Mouse (Mus musculus): ENCODE data around the gene Tnfaip6. TPM values are rescaled to one million over a fixed set of nuclear protein-coding genes. Genes with fewer than 3 reads are reported as not detected.

Tnfaip6 gene
- polyA plus RNA-seq, 1 experiment from 2014 or later: 0.20 TPM

DNA sequence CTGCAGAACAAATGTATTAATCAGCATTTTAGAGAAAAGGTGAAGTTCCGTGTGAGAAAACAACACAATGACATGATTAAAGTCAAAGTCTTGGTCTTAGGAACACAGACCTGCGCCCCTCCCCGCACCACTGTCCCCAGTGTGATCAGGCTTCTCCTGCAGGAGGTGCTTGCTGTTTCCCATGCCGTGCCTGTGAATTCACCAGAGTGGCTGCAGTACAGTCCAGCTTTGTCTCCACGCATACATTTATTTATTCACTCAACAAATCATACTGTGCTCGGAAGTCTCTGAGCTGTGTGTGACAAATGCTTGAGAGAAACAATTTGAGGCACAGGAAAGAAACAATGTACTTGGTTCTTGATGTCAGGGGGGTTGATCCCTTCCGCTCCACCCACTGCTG lies 21.4 kb upstream of the Tnfaip6 start:
- WGBS (ENCODE audit: insufficient replicate concordance): 39% methylated on average over 7 of the region's 7 CpGs
- Histone ChIP-seq H3K36me3 (ENCODE audit: control insufficient read depth, insufficient read depth) (no peaks in the 10 kb centered on the region), H3K9me3 (replicated peaks; ENCODE audit: control insufficient read depth, low read length) (no peaks in the 10 kb centered on the region), H3K27me3 (ENCODE audit: control insufficient read depth, insufficient read depth, low read depth, low read length) (no peaks in the 10 kb centered on the region), H3K9ac (ENCODE audit: low read depth, low read length) (no peak overlapping the region), H3K4me3 (ENCODE audit: low read depth, low read length) (no peak overlapping the region), H3K27ac (ENCODE audit: low read length) (no peak overlapping the region), H3K4me2 (ENCODE audit: low read depth, low read length) (no peak overlapping the region), H3K4me1 (ENCODE audit: control insufficient read depth, low read depth, low read length) (no peaks in the 10 kb centered on the region)
- no peak for ATAC-seq (ENCODE audit: low read depth)

DNA sequence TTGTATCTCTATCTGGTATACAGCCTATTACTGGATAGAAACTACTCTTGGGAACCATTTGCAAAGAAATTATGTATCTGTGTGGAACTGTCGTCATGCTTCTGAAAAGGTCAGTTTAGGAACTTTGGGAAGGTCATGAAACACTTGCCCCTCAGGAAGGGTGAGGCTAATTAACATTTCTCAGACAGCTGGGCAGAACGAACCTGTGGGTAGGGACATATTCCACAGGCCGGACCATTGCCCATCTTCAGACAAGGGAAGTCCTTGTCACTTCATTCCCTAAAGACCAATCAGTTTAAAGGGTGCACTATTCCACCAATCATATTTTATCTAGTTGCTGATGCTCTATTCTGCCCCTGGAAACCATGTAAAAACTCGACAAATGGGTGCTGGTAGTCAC lies 10.7 kb upstream of the Tnfaip6 start:
- ATAC-seq (ENCODE audit: low read depth): no peak
- no peak overlapping the region for H3K27ac ChIP-seq (ENCODE audit: low read length)
- no peak overlapping the region for H3K9ac ChIP-seq (ENCODE audit: low read depth, low read length)
- WGBS (ENCODE audit: insufficient replicate concordance): 50% methylated on average over 4 of the region's 4 CpGs
- no peaks in the 10 kb centered on the region for H3K36me3 ChIP-seq (ENCODE audit: control insufficient read depth, insufficient read depth)
- no peaks in the 10 kb centered on the region for H3K27me3 ChIP-seq (ENCODE audit: control insufficient read depth, insufficient read depth, low read depth, low read length)
- H3K9me3 ChIP-seq (replicated peaks; ENCODE audit: control insufficient read depth, low read length): no peaks in the 10 kb centered on the region
- H3K4me2 ChIP-seq (ENCODE audit: low read depth, low read length): no peak overlapping the region
- H3K4me3 ChIP-seq (ENCODE audit: low read depth, low read length): no peak overlapping the region
- no peaks in the 10 kb centered on the region for H3K4me1 ChIP-seq (ENCODE audit: control insufficient read depth, low read depth, low read length)

DNA sequence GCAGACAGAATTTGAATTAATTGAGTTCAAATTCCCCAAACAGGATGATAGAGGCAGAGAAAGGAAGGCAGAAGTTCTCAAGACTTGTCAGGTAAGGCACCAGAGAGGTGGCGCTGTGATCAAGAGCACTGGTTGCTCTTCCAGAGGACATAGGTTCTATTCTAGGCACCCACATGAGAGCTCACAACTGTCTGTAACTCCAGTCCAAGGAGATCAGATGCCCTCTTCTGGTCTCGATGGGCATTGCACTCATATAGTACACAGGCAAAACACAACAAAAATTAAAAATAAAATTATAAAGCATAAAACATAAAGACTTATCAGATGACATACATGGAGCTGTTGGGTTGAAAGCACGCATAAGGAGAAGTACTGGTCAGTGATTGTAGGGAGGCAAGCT lies 8.4 kb upstream of the Tnfaip6 start:
- Histone ChIP-seq H3K4me1 (ENCODE audit: control insufficient read depth, low read depth, low read length) (no peaks in the 10 kb centered on the region), H3K4me3 (ENCODE audit: low read depth, low read length) (no peak overlapping the region), H3K27ac (ENCODE audit: low read length) (no peak overlapping the region), H3K9me3 (replicated peaks; ENCODE audit: control insufficient read depth, low read length) (no peaks in the 10 kb centered on the region), H3K9ac (ENCODE audit: low read depth, low read length) (no peak overlapping the region), H3K27me3 (ENCODE audit: control insufficient read depth, insufficient read depth, low read depth, low read length) (no peaks in the 10 kb centered on the region), H3K4me2 (ENCODE audit: low read depth, low read length) (no peak overlapping the region), H3K36me3 (ENCODE audit: control insufficient read depth, insufficient read depth) (no peaks in the 10 kb centered on the region)
- ATAC-seq (ENCODE audit: low read depth): no peak
- 63% methylated on average over 3 of the region's 3 CpGs for WGBS (ENCODE audit: insufficient replicate concordance)

DNA sequence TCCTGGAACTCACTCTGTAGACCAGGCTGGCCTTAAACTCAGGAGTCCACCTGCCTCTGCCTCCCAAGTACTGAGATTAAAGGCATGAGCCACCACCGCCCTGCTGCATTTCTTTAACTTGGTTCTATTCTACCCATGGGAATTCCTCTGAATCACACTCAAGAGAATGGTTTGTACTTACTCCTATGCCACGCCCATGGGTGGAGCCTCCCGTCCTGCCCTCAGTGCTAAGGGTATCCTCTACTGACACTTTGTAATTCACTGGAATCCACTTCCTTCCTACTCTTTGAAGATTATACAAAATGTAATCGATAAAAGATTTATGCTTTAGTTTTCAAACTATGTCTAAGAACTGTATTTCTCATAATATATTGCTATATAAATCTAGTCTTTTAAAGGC lies 6.3 kb upstream of the Tnfaip6 start:
- Histone ChIP-seq H3K27ac (ENCODE audit: low read length) (no peak overlapping the region), H3K4me1 (ENCODE audit: control insufficient read depth, low read depth, low read length) (no peaks in the 10 kb centered on the region)
- 43% methylated on average over 4 of the region's 4 CpGs for WGBS (ENCODE audit: insufficient replicate concordance)

GRCm38 (mm10) chr2:52034601-52035000 lies 3.2 kb upstream of the Tnfaip6 start:
- H3K9me3 ChIP-seq (replicated peaks; ENCODE audit: control insufficient read depth, low read length): no peaks in the 10 kb centered on the region
- H3K36me3 ChIP-seq (ENCODE audit: control insufficient read depth, insufficient read depth): no peaks in the 10 kb centered on the region
- no peak overlapping the region for H3K4me3 ChIP-seq (ENCODE audit: low read depth, low read length)
- 73% methylated on average over 4 of the region's 4 CpGs for WGBS (ENCODE audit: insufficient replicate concordance)
- H3K9ac ChIP-seq (ENCODE audit: low read depth, low read length): no peak overlapping the region
- no peak for ATAC-seq (ENCODE audit: low read depth)
- H3K4me1 ChIP-seq (ENCODE audit: control insufficient read depth, low read depth, low read length): no peaks in the 10 kb centered on the region
- H3K27ac ChIP-seq (ENCODE audit: low read length): no peak overlapping the region
- H3K27me3 ChIP-seq (ENCODE audit: control insufficient read depth, insufficient read depth, low read depth, low read length): peaks cover 8% of the 10 kb centered on the region
- no peak overlapping the region for H3K4me2 ChIP-seq (ENCODE audit: low read depth, low read length)

More for the DNA sequence above, 6.3 kb upstream of the Tnfaip6 start:
- no peaks in the 10 kb centered on the region; the same call in 1 of the 2 replicates for H3K27me3 ChIP-seq (ENCODE audit: control insufficient read depth, insufficient read depth, low read depth, low read length)
- no peak for ATAC-seq (ENCODE audit: low read depth)
- no peaks in the 10 kb centered on the region for H3K9me3 ChIP-seq (replicated peaks; ENCODE audit: control insufficient read depth, low read length)
- no peaks in the 10 kb centered on the region for H3K36me3 ChIP-seq (ENCODE audit: control insufficient read depth, insufficient read depth)
- H3K9ac ChIP-seq (ENCODE audit: low read depth, low read length): no peak overlapping the region
- no peak overlapping the region for H3K4me3 ChIP-seq (ENCODE audit: low read depth, low read length)
- no peak overlapping the region for H3K4me2 ChIP-seq (ENCODE audit: low read depth, low read length)

- Histone ChIP-seq H3K27ac (ENCODE audit: low read length) (no peak overlapping the region), H3K9ac (ENCODE audit: low read depth, low read length) (no peak overlapping the region), H3K4me2 (ENCODE audit: low read depth, low read length) (no peak overlapping the region), H3K9me3 (replicated peaks; ENCODE audit: control insufficient read depth, low read length) (no peaks in the 10 kb centered on the region), H3K4me3 (ENCODE audit: low read depth, low read length) (no peak overlapping the region), H3K36me3 (ENCODE audit: control insufficient read depth, insufficient read depth) (no peaks in the 10 kb centered on the region), H3K27me3 (ENCODE audit: control insufficient read depth, insufficient read depth, low read depth, low read length) (peaks cover 8% of the 10 kb centered on the region), H3K4me1 (ENCODE audit: control insufficient read depth, low read depth, low read length) (no peaks in the 10 kb centered on the region)
- 56% methylated on average over 4 of the region's 4 CpGs for WGBS (ENCODE audit: insufficient replicate concordance)
- no peak for ATAC-seq (ENCODE audit: low read depth)
Observed at GRCm38 (mm10) chr2:52035144-52035543, 2.7 kb upstream of the Tnfaip6 start.

DNA sequence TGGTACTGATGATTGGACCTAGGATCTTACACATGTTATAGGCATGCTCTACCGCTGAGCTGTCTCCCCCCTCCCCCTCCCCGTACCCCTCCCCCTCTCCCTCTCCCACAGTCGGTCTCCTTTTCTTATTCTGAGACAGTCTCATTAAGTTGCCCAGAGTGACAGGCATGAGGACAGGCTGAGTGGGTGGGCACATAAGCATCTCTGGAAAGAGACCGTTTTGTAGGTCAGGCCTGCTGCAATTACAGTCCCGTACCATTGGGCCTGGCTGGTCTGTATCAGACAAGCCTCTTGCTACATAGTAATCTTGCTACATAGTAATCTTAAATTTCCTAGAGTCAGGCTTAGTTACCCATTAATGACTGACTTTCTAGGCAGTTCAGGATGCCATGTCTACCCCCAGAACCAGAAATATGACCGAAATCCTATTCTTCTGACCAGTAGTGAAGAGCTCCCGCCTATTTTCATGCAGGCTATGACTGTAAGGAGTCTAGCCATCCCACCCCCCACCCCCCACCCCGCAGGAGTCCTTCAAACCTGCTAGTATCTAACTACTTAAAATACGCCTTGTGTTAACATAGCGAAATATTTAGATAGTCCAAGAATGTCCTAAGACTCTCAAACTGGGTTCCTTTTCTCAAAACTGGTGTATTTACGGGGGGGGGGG lies 747 bp upstream of the Tnfaip6 start:
- H3K36me3 ChIP-seq (ENCODE audit: control insufficient read depth, insufficient read depth): no peaks in the 10 kb centered on the region
- no peak overlapping the region for H3K4me3 ChIP-seq (ENCODE audit: low read depth, low read length)
- H3K27me3 ChIP-seq (ENCODE audit: control insufficient read depth, insufficient read depth, low read depth, low read length): peaks cover 8% of the 10 kb centered on the region
- H3K4me2 ChIP-seq (ENCODE audit: low read depth, low read length): no peak overlapping the region; the same call in 1 of the 2 replicates
- no peak for ATAC-seq (ENCODE audit: low read depth)
- H3K9me3 ChIP-seq (replicated peaks; ENCODE audit: control insufficient read depth, low read length): no peaks in the 10 kb centered on the region
- no peaks in the 10 kb centered on the region for H3K4me1 ChIP-seq (ENCODE audit: control insufficient read depth, low read depth, low read length)
- no peak overlapping the region for H3K9ac ChIP-seq (ENCODE audit: low read depth, low read length)
- WGBS (ENCODE audit: insufficient replicate concordance): 43% methylated on average over 10 of the region's 11 CpGs
- H3K27ac ChIP-seq (ENCODE audit: low read length): no peak overlapping the region

DNA sequence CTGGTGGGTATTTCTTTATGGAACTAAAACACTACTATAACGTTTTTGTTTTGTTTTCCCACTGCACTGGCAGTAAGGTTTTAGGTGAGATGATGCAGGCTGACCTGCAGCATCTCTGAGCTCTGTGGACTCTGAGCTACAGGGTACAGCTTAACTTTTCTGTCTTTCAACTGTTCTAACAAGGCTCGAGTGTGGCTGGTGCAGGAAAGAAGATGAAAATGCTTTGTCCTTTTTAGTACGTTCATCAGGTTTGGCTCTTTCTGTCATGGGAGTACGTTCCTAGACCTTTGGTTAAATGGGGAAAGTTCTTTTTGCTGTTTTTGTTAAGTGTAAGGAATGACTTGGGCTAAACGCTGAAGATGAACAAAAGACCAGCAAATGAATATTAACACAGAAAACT lies 749 bp downstream of the Tnfaip6 start:
- Histone ChIP-seq H3K4me1 (ENCODE audit: control insufficient read depth, low read depth, low read length) (no peaks in the 10 kb centered on the region), H3K9me3 (replicated peaks; ENCODE audit: control insufficient read depth, low read length) (no peaks in the 10 kb centered on the region), H3K36me3 (ENCODE audit: control insufficient read depth, insufficient read depth) (no peaks in the 10 kb centered on the region), H3K4me2 (ENCODE audit: low read depth, low read length) (no peak overlapping the region), H3K9ac (ENCODE audit: low read depth, low read length) (no peak overlapping the region), H3K27me3 (ENCODE audit: control insufficient read depth, insufficient read depth, low read depth, low read length) (peaks cover 8% of the 10 kb centered on the region), H3K4me3 (ENCODE audit: low read depth, low read length) (no peak overlapping the region), H3K27ac (ENCODE audit: low read length) (no peak overlapping the region)
- 47% methylated on average over 5 of the region's 5 CpGs for WGBS (ENCODE audit: insufficient replicate concordance)
- no peak for ATAC-seq (ENCODE audit: low read depth)

DNA sequence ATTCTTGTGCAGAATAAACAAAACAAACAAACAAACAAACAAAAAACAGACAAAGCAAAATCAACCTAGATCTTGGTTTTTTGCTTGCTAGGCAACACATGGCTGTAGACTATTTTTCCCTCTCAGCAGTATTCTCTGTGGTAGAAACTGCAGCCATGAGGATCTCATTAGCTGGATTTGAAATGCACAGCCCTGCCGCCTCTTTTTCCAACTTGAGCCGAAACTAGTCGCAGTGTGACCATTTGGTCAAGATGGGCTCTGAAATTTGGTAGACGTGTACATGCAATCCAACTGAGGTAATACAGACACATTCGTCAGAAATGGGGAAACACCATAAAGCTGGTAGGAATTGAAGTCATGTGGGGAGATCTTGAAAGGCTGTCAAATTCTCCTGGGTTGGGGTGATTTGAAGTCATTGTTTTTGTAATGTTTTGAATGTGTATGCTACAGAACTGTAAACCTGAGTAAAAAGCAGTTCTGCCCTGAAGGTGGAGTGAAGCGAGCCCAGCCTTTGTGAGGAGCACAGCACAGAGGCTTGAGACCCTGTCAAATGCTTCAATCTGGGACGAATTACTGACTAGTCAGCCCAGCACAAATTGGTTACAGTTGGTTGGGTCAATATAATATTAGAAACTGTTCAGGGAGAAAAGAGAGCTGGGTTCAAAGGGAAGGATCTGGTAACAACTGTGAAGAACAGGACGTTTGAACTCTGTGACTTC lies 1.4 kb downstream of the Tnfaip6 start:
- no peak for ATAC-seq (ENCODE audit: low read depth)
- H3K9me3 ChIP-seq (replicated peaks; ENCODE audit: control insufficient read depth, low read length): no peaks in the 10 kb centered on the region
- H3K4me3 ChIP-seq (ENCODE audit: low read depth, low read length): no peak overlapping the region
- WGBS (ENCODE audit: insufficient replicate concordance): 58% methylated on average over 8 of the region's 8 CpGs
- no peak overlapping the region for H3K27ac ChIP-seq (ENCODE audit: low read length)
- H3K4me2 ChIP-seq (ENCODE audit: low read depth, low read length): no peak overlapping the region
- H3K9ac ChIP-seq (ENCODE audit: low read depth, low read length): no peak overlapping the region
- H3K27me3 ChIP-seq (ENCODE audit: control insufficient read depth, insufficient read depth, low read depth, low read length): peaks cover 8% of the 10 kb centered on the region
- no peaks in the 10 kb centered on the region for H3K4me1 ChIP-seq (ENCODE audit: control insufficient read depth, low read depth, low read length)
- H3K36me3 ChIP-seq (ENCODE audit: control insufficient read depth, insufficient read depth): no peaks in the 10 kb centered on the region

Data from liver, embryonic 16.5 days (tissue).